Mouse (Mus musculus) cerebellum, adult 8-10 months (tissue): ENCODE results near the gene Wls.

Experiments used
- DNase-seq: peaks from one replicate; pipeline ENCODE4 v3.0.0; 2022

Wls gene

DNA sequence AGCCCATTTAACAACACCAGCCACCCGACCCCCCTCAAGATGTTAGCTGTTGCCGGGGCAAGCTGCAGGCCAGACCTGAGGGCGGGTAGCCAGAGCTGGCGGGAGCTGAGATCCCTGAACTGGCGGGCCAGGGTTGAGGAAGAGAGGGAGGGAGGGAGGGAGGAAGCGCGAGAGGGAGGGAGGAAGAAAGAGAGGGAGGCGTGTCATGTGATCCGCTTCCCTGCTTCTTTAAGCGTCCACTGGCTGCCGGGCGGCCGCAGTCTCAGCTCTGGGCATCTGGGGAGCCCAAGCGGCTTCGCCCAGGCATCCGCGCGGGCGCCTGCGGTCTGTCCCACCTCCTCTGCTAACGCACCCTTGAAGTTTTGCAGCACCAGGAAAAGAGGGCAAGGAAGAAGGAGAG, at the start of gene Wls:
Gene Wls, plus strand, starts transcription at position 192 of the 400 bp plus-strand sequence.
- no peak for DNase-seq

DNA sequence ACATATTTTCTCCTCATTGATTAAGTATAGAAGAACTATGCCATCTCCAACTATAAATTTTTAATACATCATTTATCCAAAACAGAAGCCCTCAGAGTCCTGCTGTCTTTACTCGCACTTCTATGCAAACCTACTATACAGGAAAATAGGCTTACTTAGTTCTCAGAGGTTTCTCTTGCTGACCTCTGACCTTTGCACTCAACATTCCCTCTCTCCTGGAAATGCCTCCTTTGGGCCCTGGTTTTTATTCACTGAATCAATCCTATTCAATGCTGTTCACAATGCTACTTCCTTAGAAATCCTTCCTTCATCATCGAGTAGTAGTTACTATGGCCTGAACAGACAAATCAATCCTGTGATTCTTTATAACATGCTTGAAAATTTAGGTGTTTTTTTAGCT, 49.7 kb upstream of the Wls start:
- no peak for DNase-seq

DNA sequence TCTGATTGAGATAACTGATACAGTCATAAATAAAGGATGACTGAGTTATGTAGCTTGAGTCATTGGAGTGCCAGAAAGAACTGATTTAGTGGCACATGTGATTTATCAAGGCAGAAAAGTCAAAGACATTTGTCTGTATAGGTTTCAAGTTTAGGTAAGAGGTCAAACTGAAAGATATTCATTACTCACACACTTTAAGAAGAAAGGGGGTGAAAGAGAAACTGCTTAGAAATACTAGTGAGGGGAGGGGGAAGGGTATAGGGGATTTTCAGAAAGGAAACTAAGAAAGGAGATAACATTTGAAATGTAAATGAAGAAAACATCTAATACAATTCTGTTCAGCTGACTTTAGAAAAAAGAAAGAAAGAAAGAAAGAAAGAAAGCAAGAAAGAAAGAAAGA, 7.9 kb upstream of the Wls start:
- no peak for DNase-seq

DNA sequence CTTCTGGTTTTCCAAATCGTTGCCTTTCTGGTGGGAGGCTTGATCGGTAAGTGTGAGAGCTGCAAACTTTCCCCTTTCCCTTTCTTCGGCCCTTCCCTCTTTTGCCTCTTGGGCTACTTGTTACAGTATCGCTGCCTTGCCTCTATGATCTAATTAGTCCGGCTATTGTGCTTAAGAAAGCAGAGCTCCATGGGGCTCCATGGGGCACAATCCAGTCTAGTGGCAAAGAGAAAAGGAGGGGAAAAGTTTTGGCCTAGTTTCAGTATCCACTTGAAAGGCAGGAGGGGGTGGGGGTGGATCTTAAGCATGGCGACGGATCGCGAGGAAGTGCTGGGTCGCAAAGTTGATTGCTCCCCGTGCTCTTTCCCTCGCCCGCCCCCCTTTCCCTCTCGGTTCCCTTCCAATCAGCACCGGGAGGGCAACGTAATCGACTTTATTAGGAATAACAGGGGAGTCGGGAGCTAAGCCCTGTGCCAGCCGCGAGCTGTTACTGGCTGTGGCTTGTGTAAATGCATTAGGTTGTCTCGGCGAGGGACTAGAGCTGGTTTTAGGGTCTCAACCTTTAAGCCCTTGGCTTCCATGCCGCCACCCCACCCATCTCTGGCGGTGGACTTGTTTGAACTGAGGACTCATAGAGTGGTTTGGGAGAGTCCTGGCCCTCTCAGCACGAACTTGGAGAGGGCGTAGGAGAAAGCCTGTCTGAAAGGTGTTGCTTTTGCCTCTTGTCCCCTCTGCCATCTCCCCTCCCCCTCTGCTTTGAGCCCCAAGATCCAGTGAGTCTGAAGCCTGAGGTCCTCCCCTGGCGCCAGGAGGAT, 737 bp downstream of the Wls start:
- no peak for DNase-seq

DNA sequence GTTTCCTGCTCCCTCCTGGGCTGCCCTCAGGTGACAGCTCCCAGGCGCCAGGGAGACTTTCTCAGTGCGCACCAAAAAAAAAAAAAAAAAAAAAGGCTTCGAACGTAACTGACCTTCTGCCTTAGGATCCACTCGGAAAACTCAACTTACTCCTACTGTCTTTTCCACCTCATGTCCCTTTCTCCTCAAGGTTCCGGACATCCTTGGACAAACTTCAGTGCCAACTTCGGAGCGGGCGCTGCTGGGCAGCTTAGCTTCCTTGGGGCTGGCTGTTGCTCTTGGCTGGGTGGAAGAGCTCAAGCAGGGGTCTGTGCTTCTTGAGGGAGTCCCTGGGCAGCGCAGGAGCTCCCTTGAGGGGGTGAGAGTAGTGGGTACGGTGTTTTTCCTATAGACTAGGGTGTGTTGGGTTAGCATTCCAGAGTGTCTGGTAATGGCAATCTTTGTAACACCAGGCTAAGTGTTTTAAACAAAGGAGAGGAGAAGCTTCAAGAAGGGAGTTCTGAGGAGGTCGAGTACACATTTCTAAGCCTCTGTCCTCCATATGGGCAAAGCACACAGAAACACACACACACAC, 1.4 kb downstream of the Wls start:
- no peak for DNase-seq

DNA sequence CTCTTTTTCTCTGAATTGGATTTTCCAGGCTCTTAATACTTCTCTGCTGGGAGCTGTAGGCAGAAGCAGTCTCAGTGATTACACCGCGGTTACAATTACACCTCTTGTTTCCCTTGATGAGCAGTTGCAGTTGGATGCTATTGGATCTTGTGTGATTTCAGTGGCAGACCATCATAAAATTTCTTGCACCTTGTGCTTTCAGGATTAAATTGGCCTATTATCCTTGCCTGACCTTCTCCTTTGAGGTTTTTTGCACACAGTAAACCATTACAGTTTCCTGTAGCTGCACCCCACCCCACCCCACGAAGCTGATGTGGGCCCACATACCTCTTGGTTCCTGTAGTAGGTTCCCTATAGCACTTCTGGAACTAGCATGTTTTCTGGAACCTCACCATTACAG, 2.0 kb downstream of the Wls start:
- no peak for DNase-seq

DNA sequence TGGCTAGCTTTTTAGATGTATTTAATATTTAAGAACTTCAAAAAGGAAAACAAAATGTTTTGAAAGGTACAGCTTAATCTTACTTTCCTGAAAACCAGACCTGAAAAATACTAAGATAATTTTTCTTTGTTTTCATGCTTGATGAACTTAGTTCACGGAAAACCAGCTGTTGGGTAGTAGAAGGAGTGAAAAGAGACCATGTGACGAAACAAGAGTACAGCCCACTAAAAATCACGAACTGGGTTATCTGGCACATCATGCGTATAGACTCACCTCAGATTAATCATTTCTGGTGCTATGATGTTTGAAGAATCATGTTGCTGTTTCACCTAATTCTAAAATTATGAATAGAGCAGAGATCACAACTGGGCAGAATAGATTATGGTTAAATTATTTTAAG, 3.7 kb downstream of the Wls start:
- no peak for DNase-seq

DNA sequence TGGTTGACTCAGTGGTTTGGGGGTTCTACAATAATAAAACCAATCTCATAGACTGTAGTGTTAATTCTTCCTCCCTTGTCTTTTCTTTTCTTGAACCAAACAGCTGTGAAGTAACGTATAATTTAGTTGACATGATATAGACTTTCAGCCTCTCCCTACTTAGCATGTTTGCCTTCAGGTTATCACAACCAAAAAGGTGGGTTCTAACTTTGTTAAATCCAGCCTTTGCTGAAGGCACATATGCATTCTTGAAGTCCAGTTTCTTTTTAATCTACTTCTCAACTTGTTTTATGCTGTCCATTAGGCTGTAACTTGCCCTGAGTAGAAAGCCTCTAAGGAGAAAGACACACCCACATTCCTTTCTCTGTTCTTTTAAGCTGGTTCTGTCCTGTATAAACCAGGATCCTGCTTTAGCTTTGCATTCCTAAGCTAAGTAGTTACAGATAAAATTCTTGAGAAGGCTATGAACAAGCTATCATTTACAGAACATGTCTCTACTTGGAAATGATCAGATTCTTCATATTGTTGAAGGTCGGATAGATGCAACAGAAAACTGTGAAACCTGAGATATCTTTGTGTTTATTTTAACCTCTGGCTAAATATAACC, 8.0 kb downstream of the Wls start:
- no peak for DNase-seq

DNA sequence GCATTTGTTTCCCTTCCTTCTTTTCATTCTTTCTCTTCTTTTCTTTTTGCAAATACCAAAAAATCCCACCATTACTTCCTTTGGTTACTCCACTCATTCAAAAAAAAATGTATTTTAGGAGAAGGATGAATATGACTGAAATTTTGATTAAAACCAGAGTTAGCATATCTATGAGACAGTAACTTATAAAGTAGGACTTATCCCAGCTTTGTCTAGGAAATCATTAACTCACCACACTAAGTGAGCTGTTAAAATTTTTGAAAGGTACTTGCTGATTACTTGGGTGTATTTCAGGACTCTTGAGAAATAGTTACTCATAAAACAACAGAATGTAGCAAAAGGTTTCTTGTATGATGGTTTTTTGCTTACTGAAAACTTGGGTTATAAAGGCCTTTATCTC, 8.7 kb downstream of the Wls start:
- DNase-seq: no peak

DNA sequence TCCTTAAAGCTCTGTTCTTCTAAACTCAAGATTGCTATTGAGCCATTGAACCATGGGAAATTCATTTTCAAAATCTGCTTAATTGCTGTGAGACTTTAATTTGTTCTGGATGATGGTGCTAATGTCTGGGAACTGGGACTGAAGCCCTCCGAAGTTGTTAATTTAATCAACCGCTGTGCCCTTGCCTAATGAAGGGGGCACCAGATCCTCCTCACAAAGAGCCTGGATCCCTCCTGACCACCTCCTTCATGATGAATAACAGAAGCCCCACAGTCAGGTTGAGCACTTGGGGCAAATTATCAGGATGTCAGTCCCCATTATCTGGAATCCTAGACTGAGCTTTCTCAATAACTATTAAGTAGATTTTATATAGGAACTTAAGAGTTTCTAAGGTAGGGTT, 12.0 kb downstream of the Wls start:
- DNase-seq: no peak

DNA sequence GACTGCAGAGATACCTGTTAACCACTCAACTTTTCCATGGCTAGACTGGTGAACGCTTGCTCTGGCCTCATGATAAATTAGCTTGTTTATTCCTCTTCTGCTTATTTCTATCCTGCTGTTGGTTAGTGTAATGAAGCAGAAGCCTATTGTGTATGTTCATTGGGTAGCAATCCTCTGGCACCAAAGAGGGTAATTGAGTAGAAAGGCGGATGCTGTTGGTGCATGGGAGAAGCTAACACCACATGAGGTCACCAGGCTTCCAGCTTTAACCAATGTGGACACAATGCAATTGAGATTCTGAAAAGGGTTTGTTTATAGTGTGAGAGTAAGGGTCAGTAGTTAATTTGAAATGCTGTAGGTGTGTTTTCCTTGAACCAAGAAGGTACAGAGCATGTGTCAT, 12.5 kb downstream of the Wls start:
- no peak for DNase-seq

DNA sequence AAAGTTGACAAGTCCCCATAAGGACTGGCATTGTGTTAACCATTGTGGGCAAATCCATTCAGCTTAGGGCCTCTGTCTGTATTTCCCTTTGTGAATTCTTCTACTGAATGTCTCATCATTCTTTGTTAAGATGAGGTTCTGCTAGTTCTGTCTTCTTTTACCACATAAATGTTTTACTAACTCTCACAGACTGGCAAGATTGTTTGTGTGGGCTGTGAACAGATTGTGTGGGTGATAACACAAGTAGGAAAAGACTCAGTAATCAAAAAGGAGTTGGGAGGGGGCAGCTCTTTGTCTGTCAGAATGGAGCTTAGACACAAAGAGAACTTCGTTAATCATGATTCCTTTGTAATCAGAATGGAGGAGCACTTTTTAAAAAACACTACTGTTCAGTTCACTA, 17.6 kb downstream of the Wls start:
- DNase-seq: no peak

DNA sequence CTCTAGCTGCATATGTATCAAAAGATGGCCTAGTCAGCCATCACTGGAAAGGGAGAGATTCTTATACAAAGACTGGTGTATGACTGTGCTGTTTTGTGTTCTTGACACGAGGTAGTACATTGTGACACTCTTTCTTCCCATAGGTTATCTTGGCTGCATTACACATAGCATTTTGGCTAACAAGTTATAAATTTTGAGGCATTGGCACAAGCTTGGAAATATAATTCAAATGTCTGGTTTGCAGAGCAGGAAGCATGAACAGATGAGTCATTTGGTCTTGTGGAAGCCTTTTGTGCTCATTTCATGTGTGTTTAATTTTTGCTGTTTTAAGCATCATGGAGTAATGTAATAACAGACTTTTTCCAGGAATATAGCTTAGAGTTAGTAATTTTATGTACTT, 26.2 kb downstream of the Wls start:
- DNase-seq: no peak

DNA sequence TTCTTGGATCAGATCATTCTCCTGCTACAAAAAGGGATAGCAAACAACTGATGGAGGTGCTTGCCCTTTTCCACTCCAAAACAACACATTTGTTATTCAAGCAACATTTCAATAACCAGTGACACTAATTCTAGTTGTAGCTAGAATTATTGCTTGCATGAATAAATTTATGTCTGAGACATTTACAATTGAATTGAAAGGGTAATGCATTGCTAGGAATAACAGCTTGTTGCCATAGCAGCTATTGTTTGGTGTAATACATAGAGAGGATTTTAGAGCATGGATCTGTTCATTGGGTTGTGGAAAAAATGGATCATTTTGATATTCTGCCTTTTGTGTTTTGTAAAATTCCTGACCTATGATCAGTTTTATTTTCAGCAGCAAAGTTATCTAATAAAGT, 39.5 kb downstream of the Wls start:
- DNase-seq: no peak

DNA sequence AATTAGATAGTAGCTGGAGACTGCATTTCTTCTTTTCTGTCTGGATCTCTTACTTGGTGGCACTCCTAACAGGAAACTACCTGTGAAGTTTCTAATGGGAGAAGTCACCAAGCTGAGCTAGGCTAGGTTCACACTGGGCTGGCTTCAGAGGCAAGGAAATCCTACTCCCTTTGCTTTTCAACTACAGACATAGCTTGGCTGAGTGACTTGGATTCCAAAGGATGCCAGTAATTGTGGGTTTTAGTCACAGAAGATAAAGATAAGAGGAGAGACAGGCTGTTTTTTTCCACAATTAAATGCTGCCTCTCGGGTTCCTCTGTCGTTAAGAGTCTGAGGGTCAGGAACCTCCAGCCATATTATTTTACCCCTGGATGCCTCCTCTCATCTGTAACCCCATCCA, 43.9 kb downstream of the Wls start:
- no peak for DNase-seq

DNA sequence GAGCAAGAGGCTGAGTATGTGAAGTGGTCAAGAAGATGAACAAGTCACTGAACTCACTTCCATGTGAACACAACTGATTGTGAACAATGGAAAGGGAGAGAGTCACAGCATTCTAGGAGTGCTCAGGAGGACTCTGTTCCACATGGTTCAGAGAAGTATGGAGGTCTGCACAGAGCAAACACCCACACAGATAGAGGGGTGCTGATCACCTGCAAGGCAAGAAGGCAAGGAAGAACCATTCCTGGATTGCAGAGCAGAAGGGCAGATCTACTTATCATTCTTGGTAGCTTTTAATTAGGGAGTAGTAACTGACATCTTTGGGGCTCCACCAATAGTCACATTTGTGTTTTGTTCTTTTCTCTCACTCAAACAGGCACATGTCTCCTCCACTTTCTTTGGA, 45.3 kb downstream of the Wls start:
- DNase-seq: no peak

DNA sequence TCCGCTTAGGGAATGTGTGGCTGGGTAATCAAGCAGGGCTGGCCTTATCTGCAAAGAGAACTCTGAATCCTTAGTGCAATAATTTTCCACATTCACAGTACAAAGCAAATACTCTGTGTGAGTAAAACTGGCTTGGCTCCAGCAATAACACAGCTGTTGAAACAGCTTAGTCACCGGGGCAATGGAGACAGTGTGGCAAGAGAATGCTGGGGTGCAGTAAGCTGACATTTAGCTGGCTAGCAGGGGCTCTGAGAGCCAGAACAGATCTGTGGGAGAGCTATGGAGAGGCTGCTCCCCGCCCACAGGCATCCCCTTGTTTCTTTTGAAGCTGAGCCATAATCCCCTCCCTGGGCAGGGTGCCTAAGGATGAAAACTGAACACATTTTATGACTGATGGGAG, 45.8 kb downstream of the Wls start:
- no peak for DNase-seq

DNA sequence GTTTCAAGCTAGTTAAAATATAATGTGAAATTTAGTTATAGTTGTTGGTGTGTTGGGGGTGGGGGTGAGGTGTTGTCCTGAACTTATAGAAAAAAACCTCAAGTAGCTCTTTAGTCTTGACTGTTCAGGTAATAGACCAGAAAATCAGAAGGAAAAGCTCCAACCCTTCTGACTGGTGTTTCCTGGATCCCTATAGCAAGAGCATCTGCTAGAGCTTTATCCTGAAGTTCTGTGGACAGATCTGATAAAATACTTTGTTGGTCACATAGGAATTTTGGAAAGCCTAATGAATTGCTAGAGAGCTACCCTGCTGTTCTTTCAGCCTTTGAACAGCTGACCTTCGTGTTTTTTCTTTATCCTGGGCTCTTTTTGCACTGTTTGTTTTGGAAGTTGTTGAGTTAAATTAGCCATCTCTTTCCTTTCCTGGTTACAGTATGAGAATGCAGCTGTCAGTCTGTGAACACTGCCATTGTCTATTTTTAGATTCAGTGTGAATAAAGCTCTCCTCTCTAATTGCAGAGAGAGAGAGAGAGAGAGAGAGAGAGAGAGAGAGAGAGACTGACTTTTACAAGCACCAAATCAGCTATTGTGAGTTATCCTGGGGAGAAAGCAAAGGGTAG, 46.4 kb downstream of the Wls start:
- DNase-seq: no peak

DNA sequence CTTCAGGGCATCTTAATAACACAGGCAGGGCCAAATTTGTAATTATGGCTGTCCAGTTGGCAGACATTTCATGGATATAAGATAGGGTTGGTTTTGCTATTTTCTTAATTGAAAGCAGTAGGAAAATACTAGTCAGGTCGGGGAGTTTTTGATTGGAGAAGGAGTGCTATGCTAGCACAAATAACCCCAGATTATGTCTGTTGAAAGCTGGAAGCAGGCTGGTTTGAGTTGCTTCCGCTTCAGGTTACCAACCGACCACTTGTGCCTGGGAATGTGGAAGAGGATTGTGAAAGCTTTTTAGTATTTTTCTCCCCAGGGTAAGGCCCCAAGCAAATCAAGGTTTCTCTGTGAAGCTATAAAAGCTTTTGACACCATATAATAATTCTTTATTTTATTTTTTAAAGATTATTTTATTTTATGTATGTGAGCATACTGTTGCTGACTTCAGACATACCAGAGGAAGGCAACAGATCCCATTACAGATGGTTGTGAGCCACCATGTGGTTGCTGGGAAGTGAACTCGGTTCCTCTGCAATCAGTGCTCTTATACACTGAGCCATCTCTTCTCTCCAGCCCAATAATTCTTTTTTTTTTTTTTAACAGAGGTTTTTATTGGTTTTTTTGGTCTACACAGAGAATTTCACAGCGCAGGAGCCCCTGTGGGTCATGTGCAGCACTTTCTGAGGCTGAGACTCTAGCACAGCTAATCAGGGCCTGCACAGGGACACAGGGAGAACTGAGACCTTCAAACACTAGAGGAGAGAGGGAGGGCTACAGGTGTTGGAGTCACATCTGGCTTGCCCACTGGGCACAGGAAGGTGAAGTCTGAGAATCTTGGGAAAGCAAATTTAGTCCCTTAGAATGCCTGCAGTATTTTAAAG, 50.9 kb downstream of the Wls start:
- DNase-seq: no peak

DNA sequence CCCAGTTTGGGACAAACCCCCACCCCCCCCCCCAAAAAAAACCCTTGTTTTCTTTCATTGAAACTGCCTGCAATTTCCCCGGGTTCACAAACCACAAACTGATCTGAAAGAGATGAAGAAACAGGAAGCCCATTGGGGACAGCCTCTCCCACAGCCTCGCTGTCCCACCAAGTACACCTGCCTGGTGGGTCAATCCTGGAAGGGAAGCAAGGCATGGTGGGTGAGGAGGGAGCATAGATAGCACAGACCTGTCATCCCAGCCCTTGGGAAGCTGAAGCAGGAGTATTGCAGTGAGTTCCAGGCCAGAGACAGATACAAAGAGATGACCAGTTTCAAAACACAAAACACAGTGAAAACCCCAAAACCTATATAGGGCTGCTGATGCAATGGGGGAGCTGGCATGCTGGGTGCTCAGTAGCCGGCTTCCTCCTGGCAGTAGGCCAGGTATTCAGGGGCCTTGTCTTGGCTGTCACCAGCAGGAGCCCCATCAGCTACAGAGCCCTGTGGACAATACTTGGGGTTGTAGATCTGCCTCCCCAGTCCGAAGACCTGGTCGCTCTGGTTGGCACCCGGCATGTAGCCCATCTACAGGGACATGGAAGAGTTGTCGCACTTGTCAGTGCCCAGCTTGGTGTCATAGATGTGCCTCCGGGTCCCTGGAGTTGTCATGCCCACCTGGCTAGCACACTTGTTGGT, 51.7 kb downstream of the Wls start:
- DNase-seq: no peak

DNA sequence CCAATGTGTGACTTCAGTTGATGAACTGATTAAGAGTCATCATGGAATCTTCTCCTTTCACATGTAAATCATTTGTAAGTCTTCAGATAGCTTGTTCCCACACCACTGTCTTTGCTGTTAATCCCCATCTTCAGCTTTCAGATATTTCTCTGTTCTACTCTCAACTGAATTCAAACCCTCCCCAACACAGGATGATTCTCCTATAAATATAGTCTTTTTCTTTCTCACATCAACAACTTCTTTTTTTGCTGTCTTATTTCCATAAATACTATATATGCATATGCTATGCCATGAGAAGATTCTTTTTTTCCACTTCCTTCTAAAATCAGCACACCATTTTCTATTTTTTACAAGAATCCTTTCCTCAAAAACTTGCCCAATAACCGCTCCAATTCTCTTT, 67.9 kb downstream of the Wls start:
- no peak for DNase-seq

DNA sequence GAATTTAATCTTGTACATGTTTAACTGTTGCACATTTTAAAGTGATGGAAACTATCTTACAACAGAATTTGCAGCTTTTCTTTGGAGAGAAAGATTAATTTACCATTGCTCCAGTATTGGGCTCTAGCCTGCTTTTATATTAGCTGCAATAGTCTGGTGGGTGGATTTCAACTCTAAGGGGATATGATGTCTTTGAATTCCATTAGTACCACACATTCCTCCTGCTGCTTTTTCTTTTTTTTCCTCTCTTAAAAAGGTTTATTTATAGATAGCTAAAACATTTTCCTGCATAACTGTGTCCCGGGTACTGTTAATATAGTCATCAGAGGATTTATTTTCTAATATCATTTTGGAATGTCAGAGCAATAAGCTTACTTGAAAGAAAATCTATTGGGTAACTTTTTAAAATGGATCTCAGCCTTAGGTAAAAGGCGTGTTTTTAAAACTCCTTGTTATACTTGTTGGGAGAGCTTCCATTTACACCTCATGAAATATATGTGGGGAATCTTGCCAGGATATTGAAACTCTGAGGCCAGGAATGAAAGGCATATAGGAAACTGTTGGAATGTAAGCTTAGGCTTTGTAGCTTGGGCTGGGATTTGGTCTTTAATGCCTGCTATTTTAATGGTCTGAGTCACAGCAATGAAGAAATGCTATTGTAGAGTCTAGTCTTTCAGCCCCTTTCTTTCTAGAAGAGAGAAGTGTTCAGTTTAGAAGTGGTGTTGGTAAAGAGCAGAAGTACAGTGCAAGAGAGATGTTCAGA, 78.0 kb downstream of the Wls start:
- no peak for DNase-seq
